Mouse (Mus musculus): ENCODE measurements around the gene Carm1. TPM values are rescaled to one million over a fixed set of nuclear protein-coding genes. Genes with fewer than 3 reads are reported as not detected.
A peak's percentile ranks its signal among the peaks of the same experiment; 100 is the strongest.

Carm1 gene
- polyA plus RNA-seq, 1 experiment: 47.7 TPM

DNA sequence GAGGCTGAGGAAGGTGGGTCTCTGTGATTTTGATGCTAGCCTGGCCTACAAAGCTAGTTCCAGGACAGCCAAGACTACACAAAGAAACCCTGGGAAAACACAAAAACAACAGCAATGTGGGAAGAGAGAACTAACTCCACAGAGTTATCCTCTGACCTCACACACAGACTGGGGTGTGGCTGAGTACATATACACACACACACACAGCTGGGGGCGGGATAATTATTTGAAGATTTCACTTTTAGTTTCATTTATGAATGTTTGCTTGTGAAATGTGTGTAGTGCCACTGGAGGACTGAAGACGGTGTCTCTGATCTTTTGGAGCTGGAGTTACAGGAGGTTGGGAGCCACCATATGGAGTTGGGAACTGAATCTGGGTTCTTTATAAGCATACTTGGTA lies 54.4 kb downstream of the Carm1 start:
- TF ChIP-seq POLR2A (IDR thresholded peaks at IDR 0.05; ENCODE audit: low read depth, low read length) (no peak), CTCF (conservative IDR thresholded peaks at IDR 0.05; ENCODE audit: insufficient read depth, insufficient read length, low read depth, low read length) (no peak)
- 90% methylated on average over 2 of the region's 2 CpGs for WGBS
- Histone ChIP-seq H3K27me3 (replicated peaks; ENCODE audit: control insufficient read depth, insufficient read depth, low read length) (no peaks in the 10 kb centered on the region), H3K4me3 (ENCODE audit: insufficient read depth, low read depth, low read length) (no peak overlapping the region), H3K36me3 (ENCODE audit: control insufficient read depth, insufficient read depth, low read length) (no peaks in the 10 kb centered on the region), H3K27ac (ENCODE audit: insufficient read depth, low read depth, low read length) (no peak overlapping the region), H3K4me1 (ENCODE audit: control insufficient read depth, insufficient read depth, low read length) (no peaks in the 10 kb centered on the region; the same call in 1 of the 2 replicates)
- DNase-seq: no peak

DNA sequence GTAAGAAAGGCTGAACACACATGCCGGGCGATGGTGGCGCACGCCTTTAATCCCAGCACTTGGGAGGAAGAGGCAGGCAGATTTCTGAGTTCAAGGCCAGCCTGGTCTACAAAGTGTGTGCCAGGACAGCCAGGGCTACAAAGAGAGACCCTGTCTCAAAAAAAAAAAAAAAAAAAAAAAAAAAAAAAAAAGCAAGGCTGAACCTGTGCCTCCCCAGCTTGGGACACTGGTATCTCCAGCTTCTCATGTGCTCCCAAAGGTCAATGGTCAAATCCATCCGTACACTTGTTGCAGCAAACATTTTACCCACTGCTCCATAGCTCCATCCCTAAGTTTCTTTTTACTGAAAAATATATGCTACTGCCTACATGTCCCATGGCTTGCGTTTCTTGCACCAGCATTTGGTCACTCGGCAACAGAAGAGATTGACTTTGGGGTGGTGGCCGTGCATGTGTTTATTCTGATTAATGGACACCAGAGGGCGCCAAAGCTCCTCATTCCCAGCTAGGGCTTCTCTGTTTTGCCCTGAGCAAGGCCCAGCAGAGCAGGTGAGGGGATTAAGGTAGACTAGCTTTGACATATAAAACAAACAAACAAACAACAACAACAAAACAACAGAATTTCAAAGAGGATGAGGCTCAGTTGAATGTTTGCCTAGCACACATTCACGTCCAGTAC lies 55.2 kb downstream of the Carm1 start:
- peak; percentile 80 for DNase-seq
- no peaks in the 10 kb centered on the region; the same call in 1 of the 2 replicates for H3K4me1 ChIP-seq (ENCODE audit: control insufficient read depth, insufficient read depth, low read length)
- H3K27ac ChIP-seq (ENCODE audit: insufficient read depth, low read depth, low read length): no peak overlapping the region
- no peak overlapping the region for H3K4me3 ChIP-seq (ENCODE audit: insufficient read depth, low read depth, low read length)
- WGBS: 50% methylated on average over 10 of the region's 10 CpGs
- TF ChIP-seq POLR2A (IDR thresholded peaks at IDR 0.05; ENCODE audit: low read depth, low read length) (no peak), CTCF (conservative IDR thresholded peaks at IDR 0.05; ENCODE audit: insufficient read depth, insufficient read length, low read depth, low read length) (peak; percentile 90)
- H3K27me3 ChIP-seq (replicated peaks; ENCODE audit: control insufficient read depth, insufficient read depth, low read length): no peaks in the 10 kb centered on the region
- no peaks in the 10 kb centered on the region for H3K36me3 ChIP-seq (ENCODE audit: control insufficient read depth, insufficient read depth, low read length)

DNA sequence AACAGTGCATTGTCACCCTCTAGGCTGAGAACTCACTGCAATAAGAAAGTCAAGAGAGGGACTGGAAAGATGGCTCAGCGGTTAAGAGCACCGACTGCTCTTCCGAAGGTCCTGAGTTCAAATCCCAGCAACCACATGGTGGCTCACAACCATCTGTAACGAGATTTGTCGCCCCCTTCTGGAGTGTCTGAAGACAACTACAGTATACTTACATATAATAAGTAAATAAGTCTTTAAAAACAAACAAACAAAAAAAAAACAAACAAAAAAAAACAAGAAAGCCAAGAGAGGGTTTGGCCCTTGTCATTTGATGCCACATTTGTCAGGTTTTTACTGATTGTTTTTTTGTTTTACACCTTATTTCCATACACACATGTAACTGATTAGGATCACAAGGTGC lies 57.4 kb downstream of the Carm1 start:
- Histone ChIP-seq H3K4me3 (ENCODE audit: insufficient read depth, low read depth, low read length) (no peak overlapping the region), H3K36me3 (ENCODE audit: control insufficient read depth, insufficient read depth, low read length) (no peaks in the 10 kb centered on the region), H3K27ac (ENCODE audit: insufficient read depth, low read depth, low read length) (no peak overlapping the region), H3K4me1 (ENCODE audit: control insufficient read depth, insufficient read depth, low read length) (no peaks in the 10 kb centered on the region; the same call in 1 of the 2 replicates), H3K27me3 (replicated peaks; ENCODE audit: control insufficient read depth, insufficient read depth, low read length) (no peaks in the 10 kb centered on the region)
- WGBS: 76% methylated on average over 5 of the region's 5 CpGs
- no peak for DNase-seq
- TF ChIP-seq CTCF (conservative IDR thresholded peaks at IDR 0.05; ENCODE audit: insufficient read depth, insufficient read length, low read depth, low read length): no peak
- TF ChIP-seq POLR2A (IDR thresholded peaks at IDR 0.05; ENCODE audit: low read depth, low read length): no peak

DNA sequence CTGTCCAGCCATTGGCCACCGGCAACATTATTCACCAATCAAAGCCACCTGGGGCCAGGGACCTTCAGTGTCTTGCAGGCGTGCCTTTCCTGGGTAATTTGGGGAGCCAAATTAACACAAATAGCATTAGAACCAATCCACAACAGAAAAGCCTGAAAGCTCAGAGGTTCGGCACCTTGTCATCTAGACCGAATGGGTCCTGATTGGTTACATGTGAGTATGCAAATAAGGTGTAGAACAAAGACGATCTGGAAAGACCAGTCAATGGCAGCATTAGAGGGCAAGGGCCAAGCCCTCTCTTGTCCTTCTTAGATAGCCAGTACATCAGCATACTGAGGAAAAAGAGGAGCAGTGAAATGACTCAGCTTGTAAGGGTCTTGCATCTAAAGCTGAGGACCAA lies 59.2 kb downstream of the Carm1 start:
- 91% methylated on average over 5 of the region's 5 CpGs for WGBS
- no peaks in the 10 kb centered on the region for H3K36me3 ChIP-seq (ENCODE audit: control insufficient read depth, insufficient read depth, low read length)
- H3K27ac ChIP-seq (ENCODE audit: insufficient read depth, low read depth, low read length): no peak overlapping the region
- H3K4me1 ChIP-seq (ENCODE audit: control insufficient read depth, insufficient read depth, low read length): no peaks in the 10 kb centered on the region; the same call in 1 of the 2 replicates
- H3K27me3 ChIP-seq (replicated peaks; ENCODE audit: control insufficient read depth, insufficient read depth, low read length): no peaks in the 10 kb centered on the region
- TF ChIP-seq POLR2A (IDR thresholded peaks at IDR 0.05; ENCODE audit: low read depth, low read length) (no peak), CTCF (conservative IDR thresholded peaks at IDR 0.05; ENCODE audit: insufficient read depth, insufficient read length, low read depth, low read length) (no peak)
- DNase-seq: no peak
- H3K4me3 ChIP-seq (ENCODE audit: insufficient read depth, low read depth, low read length): no peak overlapping the region

DNA sequence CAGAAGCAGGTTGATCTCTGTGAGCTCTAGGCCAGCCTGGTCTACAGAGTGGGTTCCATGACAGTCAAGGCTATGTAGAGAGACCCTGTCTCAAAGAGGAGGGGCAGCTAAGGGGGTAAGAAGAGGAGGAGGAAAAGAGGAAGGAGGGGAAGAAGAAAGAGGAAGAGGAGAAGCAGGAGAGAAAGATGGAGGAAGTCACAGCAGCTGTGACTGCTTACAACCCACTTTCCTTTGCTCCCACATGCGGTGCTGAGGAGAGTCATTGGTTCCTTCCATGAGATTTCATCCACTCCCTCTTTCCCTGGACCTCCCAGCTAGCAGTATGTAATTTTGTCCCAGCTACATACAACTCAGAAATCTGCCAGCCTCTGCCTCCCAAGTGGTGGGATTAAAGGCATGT lies 60.0 kb downstream of the Carm1 start:
- no peak overlapping the region for H3K4me3 ChIP-seq (ENCODE audit: insufficient read depth, low read depth, low read length)
- H3K27me3 ChIP-seq (replicated peaks; ENCODE audit: control insufficient read depth, insufficient read depth, low read length): no peaks in the 10 kb centered on the region
- no peak overlapping the region for H3K27ac ChIP-seq (ENCODE audit: insufficient read depth, low read depth, low read length)
- TF ChIP-seq POLR2A (IDR thresholded peaks at IDR 0.05; ENCODE audit: low read depth, low read length) (no peak), CTCF (conservative IDR thresholded peaks at IDR 0.05; ENCODE audit: insufficient read depth, insufficient read length, low read depth, low read length) (no peak)
- no peaks in the 10 kb centered on the region for H3K36me3 ChIP-seq (ENCODE audit: control insufficient read depth, insufficient read depth, low read length)
- DNase-seq: no peak
- WGBS: 81% methylated on average over 1 of the region's 1 CpGs
- H3K4me1 ChIP-seq (ENCODE audit: control insufficient read depth, insufficient read depth, low read length): no peaks in the 10 kb centered on the region; the same call in 1 of the 2 replicates

DNA sequence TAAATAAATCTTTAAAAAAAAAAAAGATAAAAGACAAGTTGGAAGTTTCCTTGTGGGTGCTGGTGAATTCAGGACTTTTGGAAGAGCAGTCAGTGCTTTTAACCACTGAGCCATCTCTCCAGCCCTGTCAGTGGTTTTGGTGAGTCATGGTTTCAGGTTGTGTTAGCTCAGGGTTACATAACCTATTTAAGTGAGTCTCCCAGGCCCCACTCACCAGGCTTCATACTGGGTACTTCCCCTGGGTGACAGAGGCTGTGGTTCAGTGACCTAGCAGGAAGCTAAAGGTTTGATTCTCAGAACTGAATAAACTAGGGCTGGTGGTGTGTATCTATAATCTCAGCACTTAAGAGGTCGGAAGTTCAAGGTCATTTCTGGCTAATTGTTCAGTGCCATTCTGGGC lies 63.2 kb downstream of the Carm1 start:
- WGBS: 97% methylated on average over 1 of the region's 1 CpGs
- Histone ChIP-seq H3K4me1 (ENCODE audit: control insufficient read depth, insufficient read depth, low read length) (no peaks in the 10 kb centered on the region), H3K27ac (ENCODE audit: insufficient read depth, low read depth, low read length) (no peak overlapping the region), H3K4me3 (ENCODE audit: insufficient read depth, low read depth, low read length) (no peak overlapping the region), H3K36me3 (ENCODE audit: control insufficient read depth, insufficient read depth, low read length) (no peaks in the 10 kb centered on the region), H3K27me3 (replicated peaks; ENCODE audit: control insufficient read depth, insufficient read depth, low read length) (no peaks in the 10 kb centered on the region)
- DNase-seq: peak; percentile 23
- TF ChIP-seq POLR2A (IDR thresholded peaks at IDR 0.05; ENCODE audit: low read depth, low read length) (no peak), CTCF (conservative IDR thresholded peaks at IDR 0.05; ENCODE audit: insufficient read depth, insufficient read length, low read depth, low read length) (no peak)

DNA sequence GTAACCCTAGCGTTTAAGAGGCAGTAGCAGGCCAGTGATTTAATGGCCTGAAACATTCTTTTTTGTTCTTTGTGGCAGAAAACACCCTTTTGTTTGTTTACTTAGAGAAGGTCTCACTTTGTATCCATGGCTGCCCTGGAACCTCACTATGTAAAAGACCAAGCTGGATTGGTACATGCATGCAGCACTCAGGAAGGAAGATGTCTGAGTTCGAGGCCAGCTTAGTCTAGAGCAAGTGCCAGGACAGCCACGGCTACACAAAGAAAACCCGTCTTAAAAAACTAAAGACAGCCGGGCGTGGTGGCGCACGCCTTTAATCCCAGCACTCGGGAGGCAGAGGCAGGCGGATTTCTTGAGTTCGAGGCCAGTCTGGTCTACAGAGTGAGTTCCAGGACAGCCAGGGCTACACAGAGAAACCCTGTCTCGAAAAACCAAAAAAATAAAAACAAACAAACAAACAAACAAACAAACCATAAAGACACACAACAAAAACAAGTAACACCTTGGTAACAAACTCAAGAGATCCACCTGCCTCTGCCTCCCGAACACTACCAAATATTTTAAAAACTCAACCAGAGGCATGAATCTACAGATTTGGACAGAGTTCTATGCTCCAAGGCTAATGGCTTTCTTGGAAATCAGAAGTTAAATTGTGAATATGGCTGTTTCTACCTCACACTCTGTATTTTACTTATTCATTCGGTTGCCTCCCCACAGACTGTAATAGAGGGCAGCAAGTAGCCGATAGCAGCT lies 68.3 kb downstream of the Carm1 start:
- Histone ChIP-seq H3K36me3 (ENCODE audit: control insufficient read depth, insufficient read depth, low read length) (no peaks in the 10 kb centered on the region), H3K27ac (ENCODE audit: insufficient read depth, low read depth, low read length) (peak overlapping the region; percentile 87), H3K27me3 (replicated peaks; ENCODE audit: control insufficient read depth, insufficient read depth, low read length) (no peaks in the 10 kb centered on the region), H3K4me1 (ENCODE audit: control insufficient read depth, insufficient read depth, low read length) (peaks cover 4% of the 10 kb centered on the region; the same call in 1 of the 2 replicates), H3K4me3 (ENCODE audit: insufficient read depth, low read depth, low read length) (peak overlapping the region; percentile 95)
- DNase-seq: no peak
- no peak for TF ChIP-seq POLR2A (IDR thresholded peaks at IDR 0.05; ENCODE audit: low read depth, low read length)
- no peak for TF ChIP-seq CTCF (conservative IDR thresholded peaks at IDR 0.05; ENCODE audit: insufficient read depth, insufficient read length, low read depth, low read length)
- WGBS: 69% methylated on average over 15 of the region's 15 CpGs
